Mouse (Mus musculus) hindbrain, embryonic 13.5 days (tissue): ENCODE measurements around the gene Dennd4a. TPM values are rescaled to one million over a fixed set of nuclear protein-coding genes. Genes with fewer than 3 reads are reported as not detected.

Source experiments
- ATAC-seq: fragments of 200-750 bp; cut with Nextera tagmentation; 2 replicates; pipeline ENCODE4 v1.8.0; 2017; ENCODE audit warnings: moderate TSS enrichment; ENCODE audit not compliant: low FRiP score
- H3K27ac ChIP-seq: fragments of 300-500 bp; sonication (generic); 2 replicates; pipeline ENCODE4 v1.5.1; 2015; ENCODE audit warnings: inconsistent platforms, mild to moderate bottlenecking, moderate library complexity
- H3K27me3 ChIP-seq: fragments of 300-500 bp; sonication (generic); 2 replicates; pipeline ENCODE4 v1.6.1; 2015; ENCODE audit warnings: mild to moderate bottlenecking, inconsistent platforms
- H3K36me3 ChIP-seq: fragments of 300-500 bp; sonication (generic); 2 replicates; pipeline ENCODE4 v1.6.1; 2015; ENCODE audit warnings: mild to moderate bottlenecking, inconsistent platforms
- H3K4me1 ChIP-seq: fragments of 300-500 bp; sonication (generic); replicated peaks from 2 replicates; pipeline ENCODE4 v1.6.1; 2015; ENCODE audit warnings: inconsistent platforms
- H3K4me2 ChIP-seq: fragments of 300-500 bp; sonication (generic); 2 replicates; pipeline ENCODE4 v1.6.1; 2015; ENCODE audit warnings: inconsistent platforms, mild to moderate bottlenecking, moderate library complexity
- H3K4me3 ChIP-seq: fragments of 300-500 bp; sonication (generic); 2 replicates; pipeline ENCODE4 v1.5.1; 2015; ENCODE audit warnings: mild to moderate bottlenecking, inconsistent platforms
- H3K9ac ChIP-seq: fragments of 300-500 bp; sonication (generic); 2 replicates; pipeline ENCODE4 v1.6.1; 2015; ENCODE audit warnings: mild to moderate bottlenecking, inconsistent platforms
- H3K9me3 ChIP-seq: fragments of 300-500 bp; sonication (generic); 2 replicates; pipeline ENCODE4 v1.6.1; 2016; ENCODE audit warnings: inconsistent platforms
- WGBS: fragments of 180-500 bp; shearing (Covaris S2); methylation state at CpG from one replicate; pipeline ENCODE4 v1.1.7; 2015; 5-methylcytosine and 5-hydroxymethylcytosine counted together
- polyA plus RNA-seq: library from polyadenylated mRNA; unstranded; fragments of >200 nt; fragmentation: Nextera tagmentation; extraction: Ambion mirVana; gene quantifications from 2 replicates; pipeline ENCODE4 v1.2.1, GENCODE M21; 2015

The Dennd4a gene
- polyA plus RNA-seq = 9.4 and 10.0 TPM in 2 replicates

DNA sequence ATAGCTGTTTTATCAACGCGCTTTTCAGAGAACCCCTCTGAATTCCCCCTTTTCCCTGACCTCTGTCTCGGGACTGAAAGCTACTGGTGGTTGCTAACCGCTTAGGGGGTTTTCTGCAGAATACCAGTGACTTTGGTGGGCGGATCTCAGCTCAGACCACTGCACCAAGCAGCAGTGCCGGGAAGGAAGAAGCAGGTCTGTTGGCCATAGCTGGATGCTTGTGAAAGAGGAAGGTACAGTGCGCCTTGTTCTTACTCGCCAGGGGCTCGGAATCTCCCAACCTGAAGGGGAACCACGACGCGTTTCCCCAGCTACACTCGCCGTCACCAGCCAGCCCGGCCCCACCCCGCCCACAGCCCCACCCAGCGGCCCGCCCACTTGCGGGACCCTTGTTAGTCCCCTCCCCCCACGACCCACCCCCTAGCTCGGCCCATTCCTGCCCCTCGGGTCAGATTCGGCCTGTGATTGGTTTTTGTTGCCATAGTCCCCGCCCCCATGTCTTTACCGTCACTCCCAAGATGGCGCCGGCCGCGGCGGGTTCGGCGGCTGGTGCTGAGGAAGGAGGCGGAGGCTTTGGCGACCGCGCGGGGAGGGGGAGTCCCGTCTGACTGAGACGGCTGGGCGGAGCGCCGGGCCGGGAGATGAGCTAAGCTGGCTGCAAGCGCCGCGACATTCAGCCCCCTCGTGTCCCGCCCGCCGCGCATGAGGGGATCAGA lies at the start of gene Dennd4a:
Dennd4a (plus strand) TSS at position 519 of the 716 bp plus-strand sequence.
- Histone ChIP-seq H3K27me3 (no peaks in the 10 kb centered on the region), H3K4me2 (peak within 1 kb of the TSS; percentile 69), H3K9me3 (no peaks in the 10 kb centered on the region), H3K36me3 (no peaks in the 10 kb centered on the region), H3K4me1 (peaks cover 13% of the 10 kb centered on the region), H3K9ac (peak within 1 kb of the TSS; percentile 92), H3K4me3 (peak within 1 kb of the TSS; percentile 79), H3K27ac (peak within 1 kb of the TSS; percentile 98)
- peak; percentile 98 for ATAC-seq
- WGBS = 0% methylated on average over 49 of the region's 51 CpGs

DNA sequence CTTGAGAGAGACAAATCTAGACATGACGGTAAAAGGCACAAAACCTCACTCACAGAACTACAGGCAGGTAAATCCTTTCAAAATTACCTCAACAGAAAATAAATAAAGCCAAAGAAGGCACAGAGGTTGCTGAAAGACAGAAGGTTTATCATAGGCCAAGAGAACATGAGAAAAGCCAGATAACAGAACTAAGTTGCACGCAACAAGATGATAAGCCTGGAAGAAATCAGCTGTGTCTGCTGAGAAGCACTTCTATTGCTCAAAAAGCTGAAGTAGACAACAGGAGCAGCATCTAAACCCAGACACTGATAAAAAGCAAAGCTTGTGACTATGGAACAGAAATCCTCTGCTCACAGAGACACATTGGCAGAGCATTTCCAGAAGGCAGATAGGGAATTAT lies 46.3 kb upstream of the Dennd4a start:
- Histone ChIP-seq H3K27ac (no peak overlapping the region), H3K36me3 (no peaks in the 10 kb centered on the region), H3K9me3 (no peaks in the 10 kb centered on the region), H3K27me3 (no peaks in the 10 kb centered on the region), H3K4me2 (no peak overlapping the region), H3K4me1 (no peaks in the 10 kb centered on the region), H3K9ac (no peak overlapping the region), H3K4me3 (no peak overlapping the region)
- WGBS = 99% methylated on average over 2 of the region's 2 CpGs
- no peak for ATAC-seq

DNA sequence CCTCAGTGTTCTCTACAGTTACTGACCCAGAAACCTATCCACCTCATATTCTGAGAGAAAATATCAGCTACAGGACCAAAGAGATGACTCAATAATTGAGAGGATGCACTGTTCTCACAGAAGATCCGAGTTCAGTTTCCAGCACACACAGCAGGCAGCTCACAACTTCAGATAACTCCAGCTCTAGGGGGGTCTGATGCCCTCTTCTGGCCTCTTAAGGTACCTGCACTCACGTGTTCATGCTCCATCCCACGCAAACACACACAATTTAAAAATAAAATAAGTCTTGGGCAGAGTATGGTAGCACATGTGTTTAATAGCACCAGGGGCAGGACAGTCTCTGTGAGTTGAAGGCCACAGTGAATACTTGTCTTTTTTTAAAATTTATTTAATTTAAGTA lies 45.0 kb upstream of the Dennd4a start:
- WGBS = 88% methylated on average over 3 of the region's 3 CpGs

DNA sequence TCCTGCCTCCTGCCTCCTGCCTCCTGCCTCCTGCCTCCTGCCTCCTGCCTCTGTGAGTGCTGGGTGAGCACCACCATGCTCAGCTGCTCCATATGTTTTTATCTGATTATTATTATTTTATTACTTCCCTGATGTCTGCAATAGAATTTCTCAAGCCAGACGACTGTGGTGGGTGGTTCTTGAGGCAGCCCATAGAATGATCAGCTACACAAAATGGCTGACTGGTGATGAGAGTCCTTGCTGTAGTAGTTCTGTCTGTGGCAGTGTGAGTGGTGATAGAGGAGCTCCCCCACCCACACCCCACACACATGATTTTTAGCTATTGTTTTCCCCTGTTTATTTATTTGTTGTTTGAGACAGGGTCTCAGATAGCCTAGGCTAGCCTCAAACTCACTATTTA lies 43.3 kb upstream of the Dennd4a start:
- Histone ChIP-seq H3K4me2 (no peak overlapping the region), H3K4me1 (peaks cover 6% of the 10 kb centered on the region), H3K9ac (no peak overlapping the region), H3K4me3 (no peak overlapping the region), H3K27me3 (no peaks in the 10 kb centered on the region), H3K9me3 (no peaks in the 10 kb centered on the region), H3K36me3 (no peaks in the 10 kb centered on the region), H3K27ac (no peak overlapping the region)
- no peak for ATAC-seq
- WGBS = 48% methylated on average over 1 of the region's 1 CpGs

More for the DNA sequence above, 45.0 kb upstream of the Dennd4a start:
- H3K4me2 ChIP-seq = no peak overlapping the region
- no peaks in the 10 kb centered on the region for H3K27me3 ChIP-seq
- no peaks in the 10 kb centered on the region for H3K36me3 ChIP-seq
- no peaks in the 10 kb centered on the region for H3K9me3 ChIP-seq
- H3K4me3 ChIP-seq = no peak overlapping the region
- H3K9ac ChIP-seq = no peak overlapping the region
- peaks cover 4% of the 10 kb centered on the region for H3K4me1 ChIP-seq
- no peak for ATAC-seq
- no peak overlapping the region for H3K27ac ChIP-seq

DNA sequence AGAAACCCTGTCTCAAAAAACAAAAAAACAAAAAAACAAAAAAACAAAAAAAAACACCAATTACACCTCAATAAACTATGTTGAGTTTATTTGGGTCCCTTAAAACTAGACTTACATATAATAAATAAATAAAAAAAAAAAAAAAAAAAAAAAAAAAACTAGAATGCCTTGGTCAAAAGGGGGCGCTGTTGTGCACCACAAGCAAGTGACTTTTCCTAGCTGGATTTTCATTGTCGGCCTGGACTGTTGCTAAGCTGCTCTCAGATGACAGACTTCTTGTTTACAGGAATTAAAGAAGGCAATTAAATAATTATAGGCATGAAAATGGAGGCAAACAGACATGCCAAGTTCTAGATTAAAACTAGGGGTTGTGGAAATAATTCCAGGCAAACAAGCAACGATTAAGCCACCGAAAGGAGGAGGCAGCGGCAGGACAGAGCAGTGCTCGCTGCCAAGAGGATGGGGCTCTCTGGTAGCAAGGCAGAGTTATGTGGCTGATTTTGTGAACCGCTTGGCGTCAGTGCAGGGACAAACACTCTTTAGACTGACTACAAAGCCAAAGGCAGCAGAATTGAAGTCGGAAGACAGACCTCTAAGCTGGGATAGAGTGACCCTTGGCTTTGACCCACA lies 42.0 kb upstream of the Dennd4a start:
- Histone ChIP-seq H3K4me3 (no peak overlapping the region), H3K36me3 (no peaks in the 10 kb centered on the region), H3K9me3 (no peaks in the 10 kb centered on the region), H3K9ac (no peak overlapping the region), H3K4me2 (no peak overlapping the region), H3K27ac (no peak overlapping the region), H3K27me3 (no peaks in the 10 kb centered on the region), H3K4me1 (peaks cover 10% of the 10 kb centered on the region)
- 49% methylated on average over 9 of the region's 9 CpGs for WGBS
- no peak for ATAC-seq

DNA sequence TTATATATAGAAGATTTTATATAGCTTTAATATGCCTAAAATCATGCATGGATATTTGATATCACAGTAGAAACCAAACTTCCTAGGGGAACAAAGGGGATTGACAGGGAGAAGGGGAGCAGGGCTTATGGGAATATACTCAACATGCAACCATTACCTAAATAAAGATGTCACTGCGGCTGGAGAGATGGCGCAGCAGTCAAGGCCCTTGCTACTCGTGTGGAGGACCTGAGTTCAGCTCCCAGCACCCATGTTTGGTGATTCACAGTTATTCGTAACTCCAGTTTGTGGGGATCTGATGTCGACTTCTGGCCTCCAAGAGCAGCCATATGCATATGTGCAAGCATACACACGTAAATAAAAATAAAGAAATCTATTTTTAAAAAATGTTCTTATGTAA lies 41.2 kb upstream of the Dennd4a start:
- Histone ChIP-seq H3K9me3 (no peaks in the 10 kb centered on the region), H3K36me3 (no peaks in the 10 kb centered on the region), H3K27me3 (no peaks in the 10 kb centered on the region), H3K9ac (no peak overlapping the region), H3K4me1 (peaks cover 17% of the 10 kb centered on the region), H3K4me2 (no peak overlapping the region), H3K27ac (no peak overlapping the region), H3K4me3 (no peak overlapping the region)
- WGBS = 90% methylated on average over 6 of the region's 6 CpGs
- no peak for ATAC-seq

DNA sequence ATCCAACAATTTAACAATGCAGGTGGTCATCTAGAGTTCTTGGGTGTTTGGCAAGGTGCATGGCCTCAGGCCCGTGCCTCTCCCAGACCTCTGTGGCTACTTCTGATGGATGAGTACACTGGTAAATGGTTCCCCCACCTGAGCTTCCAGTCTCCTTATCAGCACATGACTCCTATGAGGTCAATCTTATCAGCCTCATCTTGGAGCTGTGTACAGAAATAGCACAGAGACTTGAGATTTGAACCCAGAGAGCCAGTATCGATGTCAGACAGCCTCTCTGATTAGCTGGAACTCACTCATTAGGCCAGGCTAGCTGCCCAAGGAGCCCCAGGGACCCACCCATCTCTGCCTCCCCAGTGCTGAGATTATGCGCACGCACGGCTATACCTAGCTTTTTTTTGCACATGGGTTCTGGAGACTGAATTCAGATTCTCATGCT lies 40.7 kb upstream of the Dennd4a start:
- Histone ChIP-seq H3K27ac (peak overlapping the region; percentile 20; the same call in 1 of the 2 replicates), H3K4me3 (no peak overlapping the region), H3K36me3 (no peaks in the 10 kb centered on the region), H3K4me2 (no peak overlapping the region), H3K9me3 (no peaks in the 10 kb centered on the region), H3K27me3 (no peaks in the 10 kb centered on the region), H3K9ac (no peak overlapping the region), H3K4me1 (peaks cover 22% of the 10 kb centered on the region)
- ATAC-seq = no peak
- 84% methylated on average over 5 of the region's 5 CpGs for WGBS

DNA sequence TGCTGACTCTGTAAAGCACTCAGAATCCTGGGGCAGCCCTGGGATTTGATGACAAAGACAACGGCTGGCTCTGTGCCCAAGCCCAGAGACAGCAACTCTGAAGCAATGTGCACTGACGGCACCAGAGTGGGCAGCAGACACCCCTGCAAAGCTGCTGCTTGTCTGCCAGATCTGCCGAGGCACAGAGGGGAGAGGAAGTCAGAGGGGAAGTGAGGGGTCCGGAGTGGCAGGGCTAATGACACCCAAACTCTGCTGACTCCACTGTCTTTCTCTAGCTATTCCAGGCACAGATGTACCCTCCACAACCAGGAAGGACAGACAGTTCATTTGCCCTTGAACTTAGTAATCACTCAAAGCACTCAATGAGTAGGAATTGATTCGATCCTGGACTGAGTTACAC lies 39.9 kb upstream of the Dennd4a start:
- 43% methylated on average over 5 of the region's 5 CpGs for WGBS
- ATAC-seq = no peak

DNA sequence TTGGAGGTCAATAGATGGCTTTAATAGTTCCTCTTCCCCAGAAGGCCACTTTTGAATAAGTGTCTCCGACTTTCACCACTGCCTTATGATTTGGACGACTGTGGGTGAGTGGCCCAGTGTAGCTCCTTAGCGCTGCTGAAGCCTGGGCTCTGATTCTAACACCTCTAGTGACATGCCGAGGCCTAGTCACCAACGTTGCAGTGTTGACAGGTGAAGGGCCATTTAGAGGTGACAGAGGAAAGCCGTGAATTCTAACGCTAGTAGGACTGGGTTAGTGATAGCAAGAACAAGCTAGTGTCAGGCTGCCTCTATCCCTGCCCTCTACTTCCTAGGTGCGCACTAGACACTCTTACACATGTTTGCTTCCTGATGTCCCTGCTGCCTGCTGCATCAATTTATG lies 37.9 kb upstream of the Dennd4a start:
- Histone ChIP-seq H3K27me3 (no peaks in the 10 kb centered on the region), H3K4me2 (no peak overlapping the region), H3K27ac (peak overlapping the region; percentile 60; the same call in 1 of the 2 replicates), H3K9me3 (no peaks in the 10 kb centered on the region), H3K4me1 (peaks cover 23% of the 10 kb centered on the region), H3K36me3 (no peaks in the 10 kb centered on the region), H3K9ac (no peak overlapping the region), H3K4me3 (no peak overlapping the region)
- ATAC-seq = no peak
- 85% methylated on average over 8 of the region's 8 CpGs for WGBS

More for the DNA sequence above, 39.9 kb upstream of the Dennd4a start:
- Histone ChIP-seq H3K9me3 (no peaks in the 10 kb centered on the region), H3K4me1 (peaks cover 23% of the 10 kb centered on the region), H3K36me3 (no peaks in the 10 kb centered on the region), H3K27me3 (no peaks in the 10 kb centered on the region), H3K4me2 (no peak overlapping the region), H3K4me3 (no peak overlapping the region), H3K27ac (peak overlapping the region; percentile 40; the same call in 1 of the 2 replicates), H3K9ac (no peak overlapping the region)

DNA sequence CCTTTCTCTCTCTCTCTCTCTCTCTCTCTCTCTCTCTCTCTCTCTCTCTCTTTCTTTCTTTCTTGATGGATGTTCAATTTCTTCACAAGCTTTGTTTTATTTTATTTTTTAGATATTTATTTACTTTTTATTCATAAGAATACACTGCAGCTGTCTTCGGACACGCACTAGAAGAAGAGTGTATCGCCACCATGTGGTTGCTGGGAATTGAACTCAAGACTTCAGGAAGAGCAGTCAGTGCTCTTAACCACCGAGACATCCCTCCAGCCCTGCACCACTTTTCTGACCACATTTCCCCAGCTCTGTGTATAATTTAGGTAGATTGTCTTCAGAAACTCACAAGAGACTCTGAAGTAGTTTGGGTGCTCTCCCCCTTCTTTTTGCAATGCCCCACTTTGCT lies 37.2 kb upstream of the Dennd4a start:
- no peak overlapping the region for H3K4me3 ChIP-seq
- H3K36me3 ChIP-seq = no peaks in the 10 kb centered on the region
- WGBS = 60% methylated on average over 4 of the region's 4 CpGs
- H3K4me1 ChIP-seq = peaks cover 23% of the 10 kb centered on the region
- peak overlapping the region; percentile 73 for H3K27ac ChIP-seq
- no peak overlapping the region for H3K9ac ChIP-seq
- ATAC-seq = no peak
- H3K9me3 ChIP-seq = no peaks in the 10 kb centered on the region
- H3K27me3 ChIP-seq = no peaks in the 10 kb centered on the region
- H3K4me2 ChIP-seq = no peak overlapping the region

DNA sequence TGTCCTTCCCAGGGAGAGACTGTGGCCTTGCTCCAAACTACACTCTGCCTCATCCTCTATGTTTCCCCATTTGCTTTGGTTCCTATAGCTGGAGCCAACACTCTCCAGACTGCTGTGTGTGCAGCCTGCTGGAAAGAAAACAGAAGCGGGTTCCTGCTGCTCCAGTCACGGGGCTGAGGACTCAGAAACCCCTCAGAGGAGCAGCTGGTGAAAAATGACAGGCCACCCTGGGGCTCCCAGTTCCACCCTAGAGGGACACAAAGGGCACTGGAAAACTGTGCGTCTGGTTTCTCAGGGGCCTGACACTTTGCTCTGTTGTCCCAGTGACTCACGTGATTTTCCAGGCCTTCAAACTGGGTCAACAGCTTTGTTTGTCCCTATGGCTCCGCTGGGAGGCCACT lies 36.7 kb upstream of the Dennd4a start:
- Histone ChIP-seq H3K4me2 (no peak overlapping the region), H3K4me1 (peaks cover 23% of the 10 kb centered on the region), H3K9me3 (no peaks in the 10 kb centered on the region), H3K9ac (no peak overlapping the region; the same call in 1 of the 2 replicates), H3K27me3 (no peaks in the 10 kb centered on the region), H3K27ac (peak overlapping the region; percentile 73), H3K36me3 (no peaks in the 10 kb centered on the region), H3K4me3 (no peak overlapping the region)
- no peak for ATAC-seq
- 4% methylated on average over 5 of the region's 5 CpGs for WGBS

DNA sequence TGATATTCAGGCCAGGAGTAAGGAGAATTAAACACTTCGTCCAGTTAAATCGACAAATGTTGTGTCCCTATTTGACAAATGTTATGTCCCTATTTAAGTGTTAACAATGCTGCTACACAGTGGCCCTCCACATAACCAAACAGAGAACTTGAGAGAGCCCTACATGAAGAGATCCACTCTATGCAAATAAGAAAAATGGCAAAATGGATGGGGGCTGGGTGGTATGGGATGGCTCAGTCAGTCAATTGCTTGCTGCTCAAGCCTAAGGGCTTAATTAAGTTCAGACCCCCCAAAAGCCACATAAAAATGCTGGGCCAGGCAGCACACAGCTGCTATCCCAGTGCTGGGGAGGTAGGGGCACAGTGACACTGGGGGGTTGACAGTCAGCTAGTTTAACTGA lies 36.3 kb upstream of the Dennd4a start:
- H3K36me3 ChIP-seq = no peaks in the 10 kb centered on the region
- H3K4me1 ChIP-seq = peaks cover 23% of the 10 kb centered on the region
- 45% methylated on average over 2 of the region's 2 CpGs for WGBS
- H3K27ac ChIP-seq = peak overlapping the region; percentile 73
- no peaks in the 10 kb centered on the region for H3K27me3 ChIP-seq
- H3K9me3 ChIP-seq = no peaks in the 10 kb centered on the region
- no peak overlapping the region; the same call in 1 of the 2 replicates for H3K9ac ChIP-seq
- no peak overlapping the region for H3K4me3 ChIP-seq
- H3K4me2 ChIP-seq = no peak overlapping the region
- no peak for ATAC-seq

DNA sequence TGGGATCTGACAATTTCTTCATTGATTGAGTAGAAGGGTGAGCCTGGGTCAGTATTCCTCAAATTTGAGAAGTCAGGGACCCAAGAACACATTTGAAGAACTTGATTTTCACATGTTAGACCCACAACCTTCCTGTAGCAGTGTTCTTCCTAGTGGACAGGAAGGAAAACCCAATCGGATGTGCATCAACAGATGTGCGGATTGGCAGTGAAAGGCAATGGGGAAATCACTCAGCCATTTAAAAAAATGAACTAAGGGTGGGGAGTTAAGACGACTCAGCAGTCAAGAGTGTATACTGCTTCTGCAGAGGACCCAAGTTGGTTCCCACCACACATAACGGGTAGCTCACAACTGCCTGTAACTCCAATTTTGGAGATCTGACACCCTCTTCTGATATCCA lies 35.6 kb upstream of the Dennd4a start:
- no peak overlapping the region for H3K27ac ChIP-seq
- WGBS = 81% methylated on average over 4 of the region's 4 CpGs
- H3K36me3 ChIP-seq = no peaks in the 10 kb centered on the region
- no peak overlapping the region for H3K9ac ChIP-seq
- no peaks in the 10 kb centered on the region for H3K9me3 ChIP-seq
- no peak overlapping the region for H3K4me3 ChIP-seq
- no peak overlapping the region for H3K4me2 ChIP-seq
- H3K27me3 ChIP-seq = no peaks in the 10 kb centered on the region
- H3K4me1 ChIP-seq = peaks cover 21% of the 10 kb centered on the region
- no peak for ATAC-seq
